Mouse (Mus musculus): ENCODE data around the gene Fam171a2. TPM values are rescaled to one million over a fixed set of nuclear protein-coding genes. Genes with fewer than 3 reads are reported as not detected.

The Fam171a2 gene
- polyA plus RNA-seq (2016; fragmentation: Nextera tagmentation; extraction: Ambion mirVana) = 3.7 and 4.2 TPM in 2 replicates

DNA sequence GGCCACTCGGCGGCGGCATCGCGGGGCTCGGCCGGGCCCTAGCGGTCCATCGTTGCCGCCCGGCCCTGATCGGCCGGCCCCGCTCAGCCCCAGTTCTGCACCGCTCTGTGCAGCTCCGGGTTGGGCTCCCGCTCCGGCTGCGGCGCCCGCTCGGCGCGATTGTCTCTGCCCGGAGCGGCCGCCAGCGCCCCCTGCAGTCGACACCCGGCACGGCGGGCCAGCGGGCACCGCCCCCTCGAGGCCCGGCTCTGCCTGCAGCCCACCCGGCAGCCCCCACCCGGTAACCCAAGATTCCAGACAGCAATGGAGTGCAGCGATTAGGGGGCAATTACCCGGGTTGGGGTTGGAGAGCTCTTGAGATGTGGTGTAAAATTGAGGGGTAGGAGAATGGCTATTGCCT is at the start of gene Fam171a2:
Gene Fam171a2, minus strand, starts transcription at position 186 of the 400 bp plus-strand sequence.
- Histone ChIP-seq H3K9me3 (replicated peaks) (no peaks in the 10 kb centered on the region), H3K27ac (peak within 1 kb of the TSS; percentile 97), H3K36me3 (peaks cover 17% of the 10 kb centered on the region), H3K4me1 (peaks cover 45% of the 10 kb centered on the region), H3K27me3 (ENCODE audit: low read depth, poor library complexity, severe bottlenecking) (peaks cover 58% of the 10 kb centered on the region), H3K4me3 (peak within 1 kb of the TSS; percentile 92)
- peak; percentile 95 for DNase-seq (ENCODE audit: low spot score)
- under 1% methylated on average over 40 of the region's 40 CpGs for WGBS

DNA sequence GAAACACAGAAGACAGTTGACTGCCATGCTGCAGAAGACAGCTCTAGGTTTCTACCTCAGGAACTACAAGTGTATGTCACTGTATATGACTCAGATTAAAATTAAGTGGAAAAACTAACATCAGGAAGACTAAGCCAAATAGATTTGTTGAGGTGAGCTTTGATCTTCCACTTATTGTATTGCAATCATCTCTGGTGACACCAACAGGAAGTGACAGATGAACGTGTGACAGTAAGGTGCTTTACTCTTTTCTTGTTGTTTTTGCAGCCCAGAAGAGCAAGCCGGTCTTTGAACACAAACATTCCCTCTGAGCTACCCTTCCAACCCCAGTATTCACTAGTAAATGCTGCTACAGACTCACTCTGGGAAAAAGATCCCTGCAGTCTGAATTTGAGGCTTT is 49.2 kb upstream of the Fam171a2 start:
- Histone ChIP-seq H3K27ac (no peak overlapping the region), H3K4me3 (no peak overlapping the region), H3K36me3 (peaks cover 93% of the 10 kb centered on the region), H3K4me1 (no peaks in the 10 kb centered on the region), H3K9me3 (replicated peaks) (no peaks in the 10 kb centered on the region), H3K27me3 (ENCODE audit: low read depth, poor library complexity, severe bottlenecking) (no peaks in the 10 kb centered on the region)
- WGBS = 84% methylated on average over 2 of the region's 2 CpGs
- no peak for DNase-seq (ENCODE audit: low spot score)

DNA sequence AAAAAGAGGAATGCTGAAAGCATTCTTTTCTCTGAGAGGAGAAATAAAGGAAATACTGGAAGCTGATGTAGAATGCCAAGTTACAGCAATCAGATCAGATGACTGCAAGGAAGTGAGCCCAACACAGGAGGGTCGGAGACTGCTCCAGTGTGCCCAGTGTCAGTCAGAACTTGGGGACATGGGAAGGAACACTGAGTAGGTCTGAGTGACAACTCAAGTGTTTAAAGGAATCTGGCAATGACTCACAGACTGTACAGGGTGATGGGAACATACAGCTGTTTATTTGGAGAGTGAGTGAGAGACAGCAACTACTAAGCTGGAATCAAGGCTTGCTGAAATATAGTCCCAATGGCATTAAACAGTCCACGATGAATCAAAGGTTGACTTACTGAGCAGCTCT is 48.7 kb upstream of the Fam171a2 start:
- Histone ChIP-seq H3K36me3 (peaks cover 90% of the 10 kb centered on the region), H3K4me1 (no peaks in the 10 kb centered on the region), H3K27ac (no peak overlapping the region), H3K4me3 (no peak overlapping the region), H3K9me3 (replicated peaks) (no peaks in the 10 kb centered on the region), H3K27me3 (ENCODE audit: low read depth, poor library complexity, severe bottlenecking) (no peaks in the 10 kb centered on the region)
- no peak for DNase-seq (ENCODE audit: low spot score)
- 97% methylated on average over 2 of the region's 2 CpGs for WGBS

DNA sequence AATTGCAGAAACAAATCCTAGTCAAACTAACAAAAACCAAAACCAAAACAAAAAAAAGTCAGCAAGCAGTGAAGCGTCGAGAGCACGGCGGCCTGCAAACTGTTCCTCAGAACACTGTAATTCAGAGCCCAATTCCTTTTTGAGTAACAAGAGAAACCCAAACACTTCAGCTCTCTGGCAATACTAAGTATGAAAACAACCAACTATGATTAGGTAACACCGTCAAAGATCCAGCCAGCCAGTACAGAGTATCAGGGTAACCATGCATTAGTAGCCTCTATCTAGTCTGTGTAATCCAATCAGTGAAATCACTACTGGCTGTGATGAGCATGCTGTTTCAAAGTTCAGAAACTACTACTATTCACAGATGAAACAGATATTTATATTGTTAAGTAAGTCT is 48.3 kb upstream of the Fam171a2 start:
- Histone ChIP-seq H3K9me3 (replicated peaks) (no peaks in the 10 kb centered on the region), H3K4me3 (no peak overlapping the region)
- 98% methylated on average over 5 of the region's 5 CpGs for WGBS

DNA sequence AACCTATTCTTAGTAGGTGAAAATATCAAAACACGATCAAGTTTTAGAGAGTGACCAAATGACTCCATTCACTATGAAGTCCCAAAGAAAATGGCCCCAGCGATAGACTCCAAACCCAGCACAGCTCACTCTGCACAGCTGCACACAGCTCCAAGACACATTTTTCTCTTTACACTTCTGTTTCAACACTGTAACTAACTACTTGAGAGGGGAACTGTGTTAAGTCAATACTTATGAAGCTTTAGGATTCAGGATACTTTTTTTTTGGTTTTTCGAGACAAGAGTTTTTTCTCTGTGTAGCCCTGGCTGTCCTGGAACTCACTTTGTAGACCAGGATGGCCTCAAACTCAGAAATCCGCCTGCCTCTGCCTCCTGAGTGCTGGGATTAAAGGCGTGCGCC is 47.6 kb upstream of the Fam171a2 start:
- no peak for DNase-seq (ENCODE audit: low spot score)
- H3K9me3 ChIP-seq (replicated peaks) = no peaks in the 10 kb centered on the region
- 95% methylated on average over 6 of the region's 6 CpGs for WGBS
- H3K4me1 ChIP-seq = no peaks in the 10 kb centered on the region
- no peak overlapping the region for H3K27ac ChIP-seq
- no peak overlapping the region for H3K4me3 ChIP-seq
- H3K27me3 ChIP-seq (ENCODE audit: low read depth, poor library complexity, severe bottlenecking) = no peaks in the 10 kb centered on the region
- H3K36me3 ChIP-seq = peaks cover 84% of the 10 kb centered on the region

More for the DNA sequence above, 48.3 kb upstream of the Fam171a2 start:
- H3K27me3 ChIP-seq (ENCODE audit: low read depth, poor library complexity, severe bottlenecking) = no peaks in the 10 kb centered on the region
- peaks cover 89% of the 10 kb centered on the region for H3K36me3 ChIP-seq
- DNase-seq (ENCODE audit: low spot score) = no peak
- H3K27ac ChIP-seq = no peak overlapping the region
- H3K4me1 ChIP-seq = no peaks in the 10 kb centered on the region

DNA sequence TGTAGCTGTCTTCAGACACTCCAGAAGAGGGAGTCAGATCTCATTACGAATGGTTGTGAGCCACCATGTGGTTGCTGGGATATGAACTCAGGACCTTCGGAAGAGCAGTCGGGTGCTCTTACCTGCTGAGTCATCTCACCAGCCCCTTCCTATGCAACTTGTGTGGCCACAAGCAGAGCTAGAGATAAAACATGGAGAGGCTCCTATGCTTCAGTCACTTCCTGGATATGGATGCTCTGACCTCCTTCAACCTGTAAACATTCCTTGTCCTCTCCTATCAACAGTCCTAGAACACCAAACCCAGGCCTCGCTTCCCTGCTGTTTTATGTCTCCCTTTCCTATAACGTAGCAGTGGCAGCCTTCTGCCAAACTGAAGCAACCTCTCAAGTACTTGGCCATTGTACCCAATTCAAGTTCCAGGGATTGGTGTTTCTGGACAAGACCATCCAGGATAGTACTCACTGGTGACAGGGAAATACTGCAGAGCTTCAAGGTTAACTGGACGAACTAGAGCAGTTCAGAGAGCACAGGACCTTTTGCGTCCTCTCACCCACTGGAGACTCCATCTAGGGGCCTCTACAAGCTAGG is 46.7 kb upstream of the Fam171a2 start:
- DNase-seq (ENCODE audit: low spot score) = no peak
- no peaks in the 10 kb centered on the region for H3K27me3 ChIP-seq (ENCODE audit: low read depth, poor library complexity, severe bottlenecking)
- H3K4me1 ChIP-seq = no peaks in the 10 kb centered on the region
- WGBS = 93% methylated on average over 7 of the region's 7 CpGs
- peaks cover 75% of the 10 kb centered on the region for H3K36me3 ChIP-seq
- no peaks in the 10 kb centered on the region for H3K9me3 ChIP-seq (replicated peaks)
- H3K27ac ChIP-seq = no peak overlapping the region
- no peak overlapping the region for H3K4me3 ChIP-seq

DNA sequence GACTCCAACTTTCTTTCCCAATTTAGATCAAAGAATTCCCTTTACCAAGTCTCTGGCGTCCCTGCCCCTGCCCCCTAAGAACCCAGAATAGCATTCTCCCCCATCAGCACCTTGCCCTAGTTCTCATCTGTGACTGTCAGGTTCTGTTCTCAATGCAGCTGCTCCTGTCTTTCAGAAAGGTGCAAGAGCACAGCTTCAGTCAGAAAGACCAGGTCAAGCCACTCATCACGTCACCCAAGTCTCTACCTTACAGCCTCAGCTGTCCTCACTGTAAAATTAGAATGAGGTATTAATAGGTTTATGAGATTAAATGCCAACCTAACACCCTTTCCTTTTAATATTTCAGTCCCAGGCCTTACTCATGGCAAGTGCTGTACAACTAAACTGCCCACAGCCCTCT is 45.8 kb upstream of the Fam171a2 start:
- no peak overlapping the region for H3K27ac ChIP-seq
- no peaks in the 10 kb centered on the region for H3K4me1 ChIP-seq
- no peak for DNase-seq (ENCODE audit: low spot score)
- no peaks in the 10 kb centered on the region for H3K9me3 ChIP-seq (replicated peaks)
- H3K27me3 ChIP-seq (ENCODE audit: low read depth, poor library complexity, severe bottlenecking) = no peaks in the 10 kb centered on the region
- peaks cover 71% of the 10 kb centered on the region for H3K36me3 ChIP-seq
- H3K4me3 ChIP-seq = no peak overlapping the region
- WGBS = 88% methylated on average over 2 of the region's 2 CpGs

DNA sequence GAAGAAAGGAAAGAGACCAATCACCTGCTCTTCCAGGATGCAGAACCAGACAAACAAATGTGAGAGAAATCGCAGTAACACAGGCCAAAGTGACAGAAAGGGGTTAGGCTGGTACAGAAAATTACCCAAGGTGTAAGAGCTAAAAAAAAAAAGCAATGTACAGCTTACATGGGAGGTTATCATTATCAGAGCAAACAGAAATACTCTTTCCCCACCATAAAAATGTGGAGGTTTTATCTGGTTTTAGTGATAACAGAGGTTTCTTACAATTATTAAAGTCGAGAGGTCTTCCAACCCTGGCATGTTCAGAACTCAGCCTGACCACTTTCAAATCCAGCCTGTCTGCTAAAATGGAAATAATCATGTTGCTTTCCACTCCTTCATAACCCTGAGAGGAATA is 40.4 kb upstream of the Fam171a2 start:
- WGBS = 88% methylated on average over 2 of the region's 2 CpGs
- H3K9me3 ChIP-seq (replicated peaks) = no peaks in the 10 kb centered on the region
- H3K36me3 ChIP-seq = peaks cover 65% of the 10 kb centered on the region
- no peak overlapping the region for H3K27ac ChIP-seq
- H3K4me3 ChIP-seq = no peak overlapping the region
- H3K27me3 ChIP-seq (ENCODE audit: low read depth, poor library complexity, severe bottlenecking) = no peaks in the 10 kb centered on the region
- H3K4me1 ChIP-seq = no peaks in the 10 kb centered on the region
- no peak for DNase-seq (ENCODE audit: low spot score)

DNA sequence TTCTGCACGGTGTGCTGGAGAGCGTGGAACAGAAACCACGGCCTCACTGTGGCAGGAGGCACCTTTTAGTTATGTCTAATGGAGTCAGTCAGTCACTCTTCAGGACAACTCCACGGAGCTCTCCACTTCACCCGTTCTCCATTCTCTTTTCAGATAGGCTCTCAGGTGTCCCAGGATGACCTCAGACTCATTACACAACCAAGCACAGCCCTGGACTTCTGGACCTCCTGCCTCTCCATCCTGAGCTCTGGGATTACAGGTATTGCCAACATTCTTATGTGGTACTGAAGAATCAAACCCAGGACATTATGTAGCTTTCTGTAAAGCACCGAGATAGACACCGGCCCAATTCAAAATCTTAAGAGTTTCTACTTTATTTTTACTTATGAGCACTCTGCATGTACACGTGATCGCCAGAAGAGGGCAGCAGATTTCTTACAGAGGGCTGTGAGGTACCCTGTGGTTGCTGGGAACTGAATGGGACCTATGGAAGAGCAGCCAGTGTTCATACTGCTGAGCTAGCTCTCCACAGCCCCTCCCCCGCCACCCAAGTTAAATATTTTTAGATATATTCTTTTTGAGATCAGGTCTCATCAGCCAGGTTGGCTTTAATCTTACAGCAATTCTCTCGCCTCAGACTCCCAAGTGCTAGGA is 39.4 kb upstream of the Fam171a2 start:
- Histone ChIP-seq H3K36me3 (peaks cover 65% of the 10 kb centered on the region), H3K9me3 (replicated peaks) (no peaks in the 10 kb centered on the region), H3K27me3 (ENCODE audit: low read depth, poor library complexity, severe bottlenecking) (no peaks in the 10 kb centered on the region), H3K4me1 (no peaks in the 10 kb centered on the region), H3K27ac (no peak overlapping the region), H3K4me3 (no peak overlapping the region)
- DNase-seq (ENCODE audit: low spot score) = peak; percentile 65
- 75% methylated on average over 11 of the region's 11 CpGs for WGBS

DNA sequence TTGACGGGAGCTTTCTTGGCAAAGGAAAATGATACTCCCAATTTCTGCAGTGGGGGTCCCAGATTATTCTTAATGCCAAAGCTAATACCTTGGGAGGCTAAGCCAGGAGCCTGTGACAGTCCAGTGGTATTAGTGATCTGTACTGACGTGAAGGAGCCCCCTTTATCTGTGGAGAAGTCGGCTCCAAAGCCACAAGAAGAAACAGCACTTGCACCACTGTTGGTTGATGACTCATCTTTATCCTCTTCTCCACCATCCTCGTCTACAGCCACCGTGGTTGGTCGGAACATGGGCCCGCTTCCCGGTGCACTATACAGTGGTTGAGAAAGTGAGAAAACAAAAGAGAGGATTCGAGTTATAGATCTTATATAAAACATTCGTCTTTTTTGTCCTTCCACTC is 34.3 kb upstream of the Fam171a2 start:
- Histone ChIP-seq H3K4me1 (no peaks in the 10 kb centered on the region), H3K27ac (no peak overlapping the region), H3K36me3 (peaks cover 90% of the 10 kb centered on the region), H3K9me3 (replicated peaks) (no peaks in the 10 kb centered on the region), H3K4me3 (no peak overlapping the region), H3K27me3 (ENCODE audit: low read depth, poor library complexity, severe bottlenecking) (no peaks in the 10 kb centered on the region)
- 95% methylated on average over 10 of the region's 10 CpGs for WGBS
- DNase-seq (ENCODE audit: low spot score) = no peak

DNA sequence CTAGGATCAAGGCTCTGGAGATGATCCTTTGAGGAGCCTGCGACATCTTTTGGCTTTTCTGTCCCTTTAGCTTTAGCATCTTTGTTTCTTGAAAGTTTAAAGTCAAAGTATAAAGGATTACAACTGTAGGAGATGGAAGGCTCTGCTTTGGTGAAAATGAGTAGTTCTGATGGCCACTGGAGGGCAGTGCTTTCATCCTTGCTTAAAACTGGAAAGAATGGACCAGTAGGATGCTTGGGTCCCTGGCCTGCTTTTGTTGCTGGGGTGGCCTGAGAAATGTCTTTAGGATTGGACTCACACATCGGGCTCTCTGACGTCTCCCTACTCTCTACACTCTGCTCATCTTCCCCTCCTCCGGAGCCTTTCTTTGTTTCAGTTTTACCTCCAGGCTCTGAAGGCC is 33.4 kb upstream of the Fam171a2 start:
- no peak overlapping the region for H3K4me3 ChIP-seq
- 91% methylated on average over 4 of the region's 4 CpGs for WGBS
- no peaks in the 10 kb centered on the region for H3K27me3 ChIP-seq (ENCODE audit: low read depth, poor library complexity, severe bottlenecking)
- H3K27ac ChIP-seq = no peak overlapping the region
- peaks cover 86% of the 10 kb centered on the region for H3K36me3 ChIP-seq
- H3K4me1 ChIP-seq = no peaks in the 10 kb centered on the region
- H3K9me3 ChIP-seq (replicated peaks) = no peaks in the 10 kb centered on the region
- no peak for DNase-seq (ENCODE audit: low spot score)

DNA sequence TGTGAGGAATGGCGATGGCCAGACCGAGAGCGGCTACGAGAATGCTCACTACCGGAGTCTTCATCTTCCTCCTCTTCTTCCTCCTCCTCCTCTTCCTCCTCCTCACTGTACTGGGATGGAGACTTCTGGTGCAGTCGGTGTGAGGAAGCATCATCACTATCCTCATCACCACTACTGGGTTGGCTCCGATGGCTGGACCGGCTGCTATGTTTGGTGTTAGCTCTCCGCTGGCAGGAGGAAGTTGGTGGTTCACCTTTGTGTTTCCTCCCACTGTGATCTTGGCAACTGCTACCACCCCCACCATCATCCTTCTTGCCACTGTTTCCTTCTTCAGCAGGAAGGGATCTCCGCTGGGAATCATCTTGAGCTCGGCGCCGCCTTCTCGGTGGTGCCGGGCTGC is 32.6 kb upstream of the Fam171a2 start:
- WGBS = 97% methylated on average over 15 of the region's 15 CpGs
- no peaks in the 10 kb centered on the region for H3K27me3 ChIP-seq (ENCODE audit: low read depth, poor library complexity, severe bottlenecking)
- no peak for DNase-seq (ENCODE audit: low spot score)
- no peak overlapping the region for H3K27ac ChIP-seq
- peaks cover 84% of the 10 kb centered on the region for H3K36me3 ChIP-seq
- no peaks in the 10 kb centered on the region for H3K4me1 ChIP-seq
- H3K4me3 ChIP-seq = no peak overlapping the region
- H3K9me3 ChIP-seq (replicated peaks) = no peaks in the 10 kb centered on the region

DNA sequence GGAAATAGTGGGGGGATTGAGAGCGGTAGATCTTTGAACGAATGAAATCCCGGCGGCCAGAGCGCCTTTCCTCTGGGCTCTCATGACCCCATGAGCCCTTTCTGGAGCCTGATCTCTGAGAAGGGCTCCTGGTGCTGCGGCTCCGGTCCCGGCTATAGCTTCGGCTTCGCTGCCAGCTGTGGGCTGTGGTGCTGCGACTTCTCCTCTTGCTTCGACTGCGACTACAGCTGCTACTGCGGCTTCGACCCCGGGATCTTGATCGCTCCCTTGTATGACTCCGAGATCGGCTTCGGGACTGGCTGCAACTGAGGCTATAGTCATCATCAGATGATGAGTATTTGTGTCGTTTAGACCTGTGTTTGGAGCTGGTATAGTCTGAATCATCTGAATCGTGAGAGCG is 32.1 kb upstream of the Fam171a2 start:
- no peak for DNase-seq (ENCODE audit: low spot score)
- no peaks in the 10 kb centered on the region for H3K27me3 ChIP-seq (ENCODE audit: low read depth, poor library complexity, severe bottlenecking)
- H3K4me1 ChIP-seq = no peaks in the 10 kb centered on the region
- 96% methylated on average over 23 of the region's 23 CpGs for WGBS
- no peaks in the 10 kb centered on the region for H3K9me3 ChIP-seq (replicated peaks)
- no peak overlapping the region for H3K27ac ChIP-seq
- H3K4me3 ChIP-seq = no peak overlapping the region
- H3K36me3 ChIP-seq = peaks cover 82% of the 10 kb centered on the region

DNA sequence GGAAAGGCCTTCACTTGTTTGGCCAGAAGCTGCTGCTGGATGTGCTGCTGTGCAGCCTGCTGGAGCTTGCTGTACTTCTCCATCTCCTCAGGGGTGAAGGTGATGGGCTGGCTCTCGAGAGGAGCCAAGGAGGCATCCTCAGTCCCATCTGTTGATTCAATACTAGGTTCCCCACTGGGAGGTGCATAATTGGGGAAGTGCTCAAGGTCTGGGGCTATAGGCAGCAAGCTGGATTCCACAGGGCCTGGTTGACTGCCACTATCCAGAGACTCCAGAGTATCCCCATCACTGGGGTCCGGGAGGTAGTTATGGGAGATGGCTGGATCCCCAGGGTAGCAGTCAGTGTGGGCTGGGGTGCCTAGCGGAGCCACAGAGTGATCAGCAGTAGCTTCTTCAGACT is 31.2 kb upstream of the Fam171a2 start:
- Histone ChIP-seq H3K27me3 (ENCODE audit: low read depth, poor library complexity, severe bottlenecking) (no peaks in the 10 kb centered on the region), H3K9me3 (replicated peaks) (no peaks in the 10 kb centered on the region), H3K4me1 (no peaks in the 10 kb centered on the region), H3K4me3 (no peak overlapping the region), H3K27ac (no peak overlapping the region), H3K36me3 (peaks cover 78% of the 10 kb centered on the region)
- DNase-seq (ENCODE audit: low spot score) = no peak
- WGBS = 88% methylated on average over 3 of the region's 3 CpGs

Data from limb, embryonic 10.5 days (tissue).